Mouse (Mus musculus): ENCODE results near the gene Prss35. TPM values are rescaled to one million over a fixed set of nuclear protein-coding genes. Genes with fewer than 3 reads are reported as not detected.

The Prss35 gene
- polyA plus RNA-seq, 2 experiments from 2014 or later = not detected

- no peak for ATAC-seq
Measured at GRCm38 (mm10) chr9:86799099-86799498, 55.6 kb downstream of the Prss35 start.

GRCm38 (mm10) chr9:86800600-86801163 is 57.2 kb downstream of the Prss35 start:
- ATAC-seq = no peak

Other genes starting within 250 kb of the Prss35 start
- gene Pgm3, start 171.8 kb upstream of the Prss35 start, polyA plus RNA-seq (2017; shearing (Covaris generic)) = 10 to 100 TPM; 17.0 to 24.9 TPM
- 1 to 10 TPM; 4.6 to 5.5 TPM for gene Rwdd2a, start 171.7 kb upstream of the Prss35 start, polyA plus RNA-seq (2017; shearing (Covaris generic))
- gene Me1, start 47.7 kb upstream of the Prss35 start, polyA plus RNA-seq (2017; shearing (Covaris generic)) = not detected
- not detected for gene Snap91, start 137.0 kb downstream of the Prss35 start, polyA plus RNA-seq (2017; shearing (Covaris generic))

All from CD4-positive, CD25-positive, alpha-beta regulatory T cell, adult 4 months (primary cell).